In genomic region chr9:108082988-108083431, GRCm38 (mm10) we compare ENCODE assay signal across 8 mouse cellular contexts. TPM values are rescaled to one million over a fixed set of nuclear protein-coding genes. Genes with fewer than 3 reads are reported as not detected.
DNase-seq lines count a peak whose midpoint lies in the region; ATAC-seq and TF ChIP-seq lines count a peak whose summit lies in the region.

TSS of gene Rnf123 (minus strand) at chr9:108083346.

- H3K9ac ChIP-seq in embryonic facial prominence, embryonic 13.5 days = peak within 1 kb of the TSS; percentile 46
- no peak within 1 kb of the TSS for H3K9ac ChIP-seq in heart, embryonic 15.5 days

- no peak for DNase-seq in thymus, adult 2 months
- no peak for DNase-seq in thymus, postnatal 4 days
- no peak for DNase-seq in left cerebral cortex, postnatal 25 days (ENCODE audit: low spot score in 2 of 2)
- DNase-seq in retina, postnatal 1 day = no peak
- no peak for DNase-seq in thymus, postnatal 14 days

- ATAC-seq in embryonic facial prominence, embryonic 13.5 days (ENCODE audit: insufficient number of reproducible peaks, insufficient read depth, low FRiP score, low TSS enrichment, low read depth) = no peak
- no peak for ATAC-seq in heart, embryonic 15.5 days (replicated peaks; ENCODE audit: insufficient number of reproducible peaks, insufficient read depth, low FRiP score, low read depth)
- no peak for ATAC-seq in monocyte, adult 5-6 weeks (replicated peaks; ENCODE audit: insufficient number of reproducible peaks, low FRiP score, low TSS enrichment, poor library complexity, severe bottlenecking)

- 9% methylated on average over 12 of the region's 12 CpGs for WGBS in thymus, adult 2 months
- 28% methylated on average over 12 of the region's 12 CpGs for WGBS in embryonic facial prominence, embryonic 13.5 days
- WGBS in heart, embryonic 15.5 days = 32% methylated on average over 12 of the region's 12 CpGs

- H3K27me3 ChIP-seq in thymus, adult 2 months (ENCODE audit: control insufficient read depth, insufficient read depth, low read length) = no peaks in the 10 kb centered on the region
- peaks cover 44% of the 10 kb centered on the region for H3K27me3 ChIP-seq in embryonic facial prominence, embryonic 13.5 days
- peaks cover 25% of the 10 kb centered on the region for H3K27me3 ChIP-seq in heart, embryonic 15.5 days

- H3K4me2 ChIP-seq in embryonic facial prominence, embryonic 13.5 days = peak within 1 kb of the TSS; percentile 54
- H3K4me2 ChIP-seq in heart, embryonic 15.5 days = peak within 1 kb of the TSS; percentile 40

- TF ChIP-seq CTCF in thymus, adult 2 months (IDR thresholded peaks at IDR 0.05; ENCODE audit: borderline replicate concordance, control insufficient read depth, extremely low read depth, insufficient read depth, low read length, poor library complexity) = no peak

- intact Hi-C loops in left cerebral cortex, postnatal 25 days (cut with DNase I) = no loop called here

- peaks cover 25% of the 10 kb centered on the region for H3K4me1 ChIP-seq in thymus, adult 2 months (replicated peaks; ENCODE audit: control insufficient read depth, insufficient read depth, low read length)
- H3K4me1 ChIP-seq in embryonic facial prominence, embryonic 13.5 days = peaks cover 18% of the 10 kb centered on the region
- peaks cover 26% of the 10 kb centered on the region for H3K4me1 ChIP-seq in heart, embryonic 15.5 days (replicated peaks)

- TF ChIP-seq POLR2A in thymus, adult 2 months (IDR thresholded peaks at IDR 0.05; ENCODE audit: control insufficient read depth, extremely low read depth, insufficient read depth, low read length, poor library complexity) = no peak

- peaks cover 26% of the 10 kb centered on the region for H3K36me3 ChIP-seq in thymus, adult 2 months (ENCODE audit: control insufficient read depth, insufficient read depth, low read length)
- H3K36me3 ChIP-seq in embryonic facial prominence, embryonic 13.5 days = peaks cover 42% of the 10 kb centered on the region
- H3K36me3 ChIP-seq in heart, embryonic 15.5 days = peaks cover 34% of the 10 kb centered on the region

- peak within 1 kb of the TSS; percentile 7; the same call in 1 of the 2 replicates for H3K4me3 ChIP-seq in thymus, adult 2 months (ENCODE audit: control insufficient read depth, insufficient read depth, low read length)
- H3K4me3 ChIP-seq in embryonic facial prominence, embryonic 13.5 days = peak within 1 kb of the TSS; percentile 28
- H3K4me3 ChIP-seq in heart, embryonic 15.5 days = peak within 1 kb of the TSS; percentile 14

- H3K9me3 ChIP-seq in embryonic facial prominence, embryonic 13.5 days = no peaks in the 10 kb centered on the region
- H3K9me3 ChIP-seq in heart, embryonic 15.5 days (replicated peaks) = no peaks in the 10 kb centered on the region

- no peak within 1 kb of the TSS for H3K27ac ChIP-seq in thymus, adult 2 months (ENCODE audit: control insufficient read depth, insufficient read depth, low read length)
- no peak within 1 kb of the TSS for H3K27ac ChIP-seq in embryonic facial prominence, embryonic 13.5 days
- H3K27ac ChIP-seq in heart, embryonic 15.5 days = no peak within 1 kb of the TSS

RNA-seq across cellular contexts. Expression of gene Rnf123, which starts in this region (rescaled TPM):
- 221 and 246 TPM in 2 replicates for polyA plus RNA-seq in thymus, adult 2 months (2012; rRNA removed)
- 31.2 and 36.2 TPM in 2 replicates for polyA plus RNA-seq in embryonic facial prominence, embryonic 13.5 days (2015; fragmentation: Nextera tagmentation; extraction: Ambion mirVana)
- 29.8 and 33.3 TPM in 2 replicates for polyA plus RNA-seq in heart, embryonic 15.5 days (2015; fragmentation: Nextera tagmentation; extraction: Ambion mirVana)
- 10 to 100 TPM; 81.9 to 88.7 TPM for total RNA-seq in left cerebral cortex, postnatal 25 days (2021)
- total RNA-seq in monocyte, adult 5-6 weeks (2017) = 21.5 to 53.5 TPM (median 30.5 TPM) in 3 replicates
